Mouse (Mus musculus): ENCODE results near the gene Gm10057. TPM values are rescaled to one million over a fixed set of nuclear protein-coding genes. Genes with fewer than 3 reads are reported as not detected.

Gene Gm10057
- not detected in 2 replicates for polyA plus RNA-seq (2012; rRNA removed)

DNA sequence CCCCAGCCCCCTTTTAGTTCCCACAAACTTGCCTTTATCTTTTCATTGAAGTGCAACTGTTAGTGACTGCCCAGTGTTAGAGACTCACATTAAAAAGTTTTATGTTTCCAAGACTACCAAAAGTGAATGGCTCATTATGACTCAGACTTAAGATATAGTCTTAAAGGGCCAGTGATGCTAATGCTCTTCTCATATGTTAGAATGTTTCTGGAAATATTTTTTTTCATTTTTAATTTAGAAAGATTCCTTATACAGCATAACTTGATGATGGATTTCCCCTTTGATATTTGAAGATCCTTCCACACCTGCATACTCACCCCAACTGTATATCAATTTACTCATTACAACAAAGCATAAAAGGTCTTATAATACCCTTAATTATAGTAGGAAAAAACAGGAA is at the start of gene Gm10057:
Gm10057 (minus strand) TSS at position 101 of the 400 bp plus-strand sequence.

DNA sequence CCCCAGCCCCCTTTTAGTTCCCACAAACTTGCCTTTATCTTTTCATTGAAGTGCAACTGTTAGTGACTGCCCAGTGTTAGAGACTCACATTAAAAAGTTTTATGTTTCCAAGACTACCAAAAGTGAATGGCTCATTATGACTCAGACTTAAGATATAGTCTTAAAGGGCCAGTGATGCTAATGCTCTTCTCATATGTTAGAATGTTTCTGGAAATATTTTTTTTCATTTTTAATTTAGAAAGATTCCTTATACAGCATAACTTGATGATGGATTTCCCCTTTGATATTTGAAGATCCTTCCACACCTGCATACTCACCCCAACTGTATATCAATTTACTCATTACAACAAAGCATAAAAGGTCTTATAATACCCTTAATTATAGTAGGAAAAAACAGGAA is 21.1 kb downstream of the Gm10057 start, which contains the start of gene 4921511M17Rik:
4921511M17Rik (minus strand) TSS at position 101 of the 400 bp plus-strand sequence.

GRCm38 (mm10) chrX:154012540-154012939 is 42.3 kb downstream of the Gm10057 start, which contains the start of gene Samt1:
TSS of gene Samt1 (minus strand) at chrX:154012640.

Other genes with a start within 250 kb of the Gm10057 start
- 5.8 and 7.6 TPM in 2 replicates for gene Spin2c, start 222.8 kb downstream of the Gm10057 start, polyA plus RNA-seq (2012; rRNA removed)
- not detected in 2 replicates for gene Samt1, start 42.4 kb downstream of the Gm10057 start, polyA plus RNA-seq (2012; rRNA removed)
- gene 4921511M17Rik, start 21.2 kb downstream of the Gm10057 start, polyA plus RNA-seq (2012; rRNA removed): not detected in 2 replicates
- gene Gm15140, start 65.6 kb upstream of the Gm10057 start, polyA plus RNA-seq (2012; rRNA removed): not detected in 2 replicates

All from ovary, adult 2 months (tissue).